Mouse (Mus musculus) spleen, adult 2 months (tissue): ENCODE results near the gene Iqgap2. TPM values are rescaled to one million over a fixed set of nuclear protein-coding genes. Genes with fewer than 3 reads are reported as not detected.

Source experiments
- DNase-seq, 2 experiments: peaks; one replicate each; pipeline versions ENCODE4 v3.0.0 to v3.0.0-alpha.2; 2012 to 2021; ENCODE audit warnings: low spot score in 2 of 2, low read depth in 1 of 2
- H3K27ac ChIP-seq: fragments of 200-500 bp; 2 replicates; pipeline ENCODE4 v1.5.1; 2012; ENCODE audit warnings: low read length, inconsistent platforms; ENCODE audit not compliant: insufficient read depth
- H3K27me3 ChIP-seq: fragments of 200-500 bp; 2 replicates; pipeline ENCODE4 v1.6.1; 2012; ENCODE audit warnings: mild to moderate bottlenecking, moderate library complexity, low read length, inconsistent platforms; ENCODE audit not compliant: control insufficient read depth, insufficient read depth
- H3K36me3 ChIP-seq: fragments of 200-500 bp; 2 replicates; pipeline ENCODE4 v1.6.1; 2012; ENCODE audit warnings: mild to moderate bottlenecking, low read length, inconsistent platforms; ENCODE audit not compliant: control insufficient read depth, insufficient read depth
- H3K4me1 ChIP-seq: fragments of 200-500 bp; 2 replicates; pipeline ENCODE4 v1.6.1; 2011; ENCODE audit warnings: inconsistent platforms; ENCODE audit not compliant: control insufficient read depth, insufficient read depth, insufficient read length
- H3K4me3 ChIP-seq: fragments of 200-500 bp; 2 replicates; pipeline ENCODE4 v1.5.1; 2011; ENCODE audit warnings: mild to moderate bottlenecking, inconsistent platforms; ENCODE audit not compliant: insufficient read depth, insufficient read length; ENCODE audit errors: extremely low read depth
- CTCF ChIP-seq: fragments of 200-500 bp; IDR thresholded peaks from 2 replicates; pipeline ENCODE4 v1.5.1; 2011; ENCODE audit warnings: mild to moderate bottlenecking, inconsistent platforms; ENCODE audit not compliant: insufficient read depth, insufficient read length, insufficient replicate concordance; ENCODE audit errors: extremely low read depth
- POLR2A ChIP-seq: fragments of 200-500 bp; IDR thresholded peaks from 2 replicates; pipeline ENCODE4 v1.6.1; 2011; ENCODE audit warnings: low read depth, low read length, inconsistent platforms
- WGBS: fragments of 180-500 bp; shearing (Covaris S2); methylation state at CpG from one replicate; pipeline ENCODE4 v1.1.7; 2018; 5-methylcytosine and 5-hydroxymethylcytosine counted together
- polyA plus RNA-seq: library from polyadenylated mRNA; depleted of rRNA; stranded (reverse); fragments of >200 nt; gene quantifications from 2 replicates; pipeline ENCODE4 v1.2.3, GENCODE M21; 2012

Iqgap2 gene
- polyA plus RNA-seq, 1 experiment: 2.1 TPM

DNA sequence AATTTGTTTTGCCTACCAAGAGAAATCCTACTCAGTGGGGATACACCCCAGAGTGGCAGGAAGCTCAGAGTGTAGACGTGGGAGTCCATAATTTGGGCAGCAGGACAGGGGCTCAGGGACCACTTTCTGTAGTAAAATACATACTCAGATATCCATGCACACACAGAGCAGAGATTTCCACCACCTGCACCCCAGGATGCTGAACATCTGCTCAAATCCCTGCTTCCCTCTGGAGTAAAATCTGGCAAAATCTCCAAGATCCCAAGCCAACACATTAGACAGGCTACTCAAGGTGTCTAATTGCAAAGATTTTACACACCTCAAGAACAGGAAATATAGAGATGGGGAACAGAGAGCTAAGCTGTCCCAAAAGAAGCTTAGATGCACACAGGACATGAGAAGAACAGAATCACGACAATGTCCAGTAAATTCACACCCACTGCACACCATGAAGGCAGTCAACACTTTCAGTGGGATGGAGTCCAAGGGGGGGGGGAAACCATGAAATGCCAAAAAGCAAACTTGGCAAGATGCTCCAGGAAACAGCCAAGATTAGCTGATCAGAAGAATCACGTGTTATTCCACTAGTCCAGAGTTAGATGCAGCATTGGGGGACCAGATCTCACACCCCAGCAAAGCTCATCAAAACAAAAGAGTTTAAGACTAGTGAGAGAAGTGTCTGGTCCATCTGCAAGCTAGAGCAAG, 177.3 kb downstream of the Iqgap2 start:
- Histone ChIP-seq H3K36me3 (no peaks in the 10 kb centered on the region), H3K4me1 (peaks cover 3% of the 10 kb centered on the region; the same call in 1 of the 2 replicates), H3K4me3 (no peak overlapping the region), H3K27ac (no peak overlapping the region), H3K27me3 (no peaks in the 10 kb centered on the region)
- no peak for DNase-seq
- no peak for TF ChIP-seq CTCF
- no peak for TF ChIP-seq POLR2A
- 84% methylated on average over 3 of the region's 3 CpGs for WGBS

- Histone ChIP-seq H3K4me1 (peaks cover 3% of the 10 kb centered on the region; the same call in 1 of the 2 replicates), H3K27me3 (no peaks in the 10 kb centered on the region), H3K27ac (peak overlapping the region; percentile 42), H3K4me3 (no peak overlapping the region), H3K36me3 (no peaks in the 10 kb centered on the region)
- no peak for TF ChIP-seq POLR2A
- no peak for TF ChIP-seq CTCF
- peak in 1 of 2 experiments; percentile 51 for DNase-seq
- WGBS: 79% methylated on average over 9 of the region's 9 CpGs
Observed at GRCm38 (mm10) chr13:95712570-95713268, 179.0 kb downstream of the Iqgap2 start.

DNA sequence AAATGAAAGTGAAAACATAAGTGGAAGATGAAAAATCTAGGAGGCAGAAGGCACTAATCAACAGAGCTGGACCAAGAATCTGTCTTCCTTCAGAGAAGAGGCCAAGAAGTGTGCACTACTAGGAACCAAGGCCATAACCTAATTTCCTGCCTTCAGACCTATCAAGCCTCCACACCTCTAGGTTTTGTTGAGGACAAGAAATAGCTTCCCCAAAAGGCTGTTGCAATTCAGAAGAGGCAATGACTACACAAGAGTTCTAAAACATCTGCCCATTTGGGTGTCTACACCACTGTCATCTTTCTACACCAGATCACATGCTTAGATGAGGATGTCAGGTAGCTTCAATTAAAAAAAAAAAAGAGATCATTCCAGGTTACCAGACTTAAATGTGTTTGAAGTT, 179.7 kb downstream of the Iqgap2 start:
- Histone ChIP-seq H3K27me3 (no peaks in the 10 kb centered on the region), H3K27ac (no peak overlapping the region), H3K36me3 (no peaks in the 10 kb centered on the region), H3K4me1 (peaks cover 3% of the 10 kb centered on the region; the same call in 1 of the 2 replicates), H3K4me3 (no peak overlapping the region)
- no peak for TF ChIP-seq CTCF
- no peak for TF ChIP-seq POLR2A
- no peak for DNase-seq

DNA sequence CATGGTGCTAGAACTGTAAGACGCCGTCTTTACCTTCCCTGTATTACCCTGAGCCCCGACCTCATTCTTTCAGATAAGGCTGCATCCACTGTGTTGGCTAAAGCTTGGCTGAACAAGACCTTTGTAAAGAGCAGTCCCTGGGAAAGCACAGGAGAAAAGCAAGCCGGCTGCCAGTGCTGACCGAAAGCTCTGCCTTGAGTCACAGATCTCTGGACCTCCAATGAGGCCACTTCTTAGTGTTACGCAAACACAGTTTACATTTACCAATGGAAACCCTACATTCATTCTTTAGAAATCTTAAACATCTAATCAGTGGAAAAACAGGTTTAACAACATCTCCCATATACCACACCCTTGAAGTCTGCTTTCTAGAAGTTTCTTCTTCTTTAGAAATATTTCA, 186.1 kb downstream of the Iqgap2 start:
- TF ChIP-seq POLR2A (no peak), CTCF (no peak)
- no peaks in the 10 kb centered on the region for H3K36me3 ChIP-seq
- H3K27me3 ChIP-seq: no peaks in the 10 kb centered on the region
- 95% methylated on average over 6 of the region's 6 CpGs for WGBS
- H3K27ac ChIP-seq: no peak overlapping the region
- no peak for DNase-seq
- no peak overlapping the region for H3K4me3 ChIP-seq
- no peaks in the 10 kb centered on the region for H3K4me1 ChIP-seq

DNA sequence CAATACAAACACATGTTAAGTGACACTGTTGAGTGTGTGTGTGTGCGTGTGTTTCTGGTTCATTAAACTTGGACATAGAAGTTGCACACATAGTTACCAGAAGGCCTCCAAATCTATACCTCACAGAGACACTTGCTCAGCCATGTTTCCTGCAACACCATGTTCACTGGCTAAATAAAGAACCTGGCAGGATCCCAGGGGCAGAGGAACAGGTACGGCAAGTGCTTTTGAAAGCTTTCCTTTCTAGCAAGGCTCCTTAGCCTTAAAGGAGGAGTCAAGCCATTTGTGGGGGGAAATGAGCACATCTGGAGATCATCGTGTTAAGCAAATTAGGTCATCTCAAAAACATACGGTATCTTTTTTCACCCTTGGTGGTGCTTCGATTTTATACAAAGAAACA, 188.3 kb downstream of the Iqgap2 start:
- Histone ChIP-seq H3K27me3 (no peaks in the 10 kb centered on the region), H3K4me3 (no peak overlapping the region), H3K27ac (no peak overlapping the region), H3K4me1 (no peaks in the 10 kb centered on the region), H3K36me3 (no peaks in the 10 kb centered on the region)
- no peak for DNase-seq
- TF ChIP-seq POLR2A (no peak), CTCF (no peak)
- WGBS: 70% methylated on average over 5 of the region's 5 CpGs

- DNase-seq: no peak
- no peak overlapping the region for H3K27ac ChIP-seq
- 20% methylated on average over 6 of the region's 6 CpGs for WGBS
Observed at GRCm38 (mm10) chr13:95697874-95698273, 193.8 kb downstream of the Iqgap2 start.

DNA sequence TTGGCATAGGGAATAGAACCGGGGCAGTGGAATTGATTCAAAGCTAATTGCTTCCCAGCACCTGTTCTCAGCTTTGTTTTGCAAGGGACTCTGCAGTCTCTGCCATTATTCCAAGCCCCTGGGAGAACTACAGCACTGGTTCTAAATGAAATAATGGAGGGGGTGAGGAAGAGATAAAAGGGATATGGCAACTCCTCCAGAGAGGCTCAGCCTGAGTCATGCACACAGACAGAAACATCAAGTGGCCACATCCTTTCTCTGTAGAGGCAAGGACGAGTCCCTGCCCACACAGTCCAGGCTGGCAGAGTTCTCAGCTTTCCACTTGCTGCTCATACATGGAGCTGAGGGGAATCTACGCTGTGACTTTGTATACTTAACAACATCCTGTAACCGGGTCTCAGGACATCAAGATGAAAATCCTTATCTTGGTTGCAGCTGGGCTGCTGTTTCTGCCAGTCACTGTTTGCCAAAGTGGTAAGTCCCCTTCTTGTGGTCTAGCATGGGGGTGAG, 195.0 kb downstream of the Iqgap2 start, which contains the start of gene F2rl2:
TSS of gene F2rl2 (plus strand) at position 200 of the 510 bp plus-strand sequence.
- Histone ChIP-seq H3K27me3 (no peaks in the 10 kb centered on the region), H3K27ac (no peak within 1 kb of the TSS), H3K4me1 (no peaks in the 10 kb centered on the region; the same call in 1 of the 2 replicates), H3K4me3 (no peak within 1 kb of the TSS), H3K36me3 (no peaks in the 10 kb centered on the region)
- WGBS: 39% methylated on average over 4 of the region's 4 CpGs
- no peak for DNase-seq
- TF ChIP-seq POLR2A (no peak), CTCF (no peak)

More at GRCm38 (mm10) chr13:95697874-95698273, 193.8 kb downstream of the Iqgap2 start:
- no peak overlapping the region for H3K4me3 ChIP-seq
- TF ChIP-seq CTCF (no peak), POLR2A (no peak)
- no peaks in the 10 kb centered on the region for H3K36me3 ChIP-seq
- no peaks in the 10 kb centered on the region; the same call in 1 of the 2 replicates for H3K4me1 ChIP-seq
- H3K27me3 ChIP-seq: no peaks in the 10 kb centered on the region
